Mouse (Mus musculus): ENCODE results near the gene Srpk3.

DNA sequence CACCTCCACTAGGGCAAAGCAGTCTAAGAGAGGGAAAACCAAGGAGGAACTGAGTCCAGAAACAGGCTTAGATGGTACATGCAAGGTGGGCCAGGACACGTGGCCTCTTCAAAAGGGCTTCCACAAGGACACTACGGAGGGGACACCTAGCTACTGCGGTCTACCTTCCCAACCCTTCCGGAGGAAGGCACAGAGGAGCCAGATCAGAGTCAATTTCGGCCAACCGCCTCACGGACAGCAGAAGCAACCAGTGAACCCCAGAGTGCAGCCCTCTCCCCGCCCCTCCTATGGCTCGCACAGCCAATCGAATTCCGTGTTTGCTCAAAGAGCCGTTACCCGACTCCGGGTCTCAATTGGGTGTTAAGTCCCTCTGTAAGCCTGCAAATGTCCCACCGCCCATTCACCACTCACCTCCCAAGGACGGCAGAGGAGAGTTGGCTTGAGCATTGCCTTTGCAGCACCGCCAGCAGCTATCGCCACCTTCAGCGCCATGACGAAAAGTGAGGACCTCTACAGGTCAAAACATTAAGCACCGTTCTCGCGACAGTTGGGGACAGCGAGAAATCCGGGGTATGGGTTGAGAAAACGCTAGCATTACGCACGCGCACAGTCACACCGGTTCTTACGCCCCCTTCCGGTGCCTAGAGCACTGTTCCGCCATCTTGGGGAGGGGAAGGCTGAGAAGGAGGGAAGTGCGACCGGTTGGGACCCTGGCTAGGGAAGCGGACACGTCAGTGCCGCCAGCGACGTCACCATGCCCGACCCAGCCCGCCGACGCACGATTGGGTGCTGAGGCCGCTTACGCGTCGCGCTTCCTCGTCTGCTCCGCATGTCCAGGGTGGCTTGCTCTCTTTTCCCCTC is 12.4 kb downstream of the Srpk3 start, which contains the start of the genes Idh3g and Ssr4:
- TF ChIP-seq CTCF (IDR thresholded peaks at IDR 0.05; ENCODE audit: extremely low read depth, insufficient read length, insufficient replicate concordance, low read depth, low read length) (peak; percentile 51; the same call in 1 of the 2 replicates), POLR2A (IDR thresholded peaks at IDR 0.05; ENCODE audit: low read depth, low read length) (peak; percentile 60; the same call in 1 of the 2 replicates)
